Mouse (Mus musculus) left cerebral cortex, postnatal 25 days (tissue): ENCODE data around the gene Tvp23b. TPM values are rescaled to one million over a fixed set of nuclear protein-coding genes. Genes with fewer than 3 reads are reported as not detected.
A peak's percentile ranks its signal among the peaks of the same experiment; 100 is the strongest.

Experiments used
- DNase-seq, 2 experiments: peaks; one replicate each; pipeline ENCODE4 v3.0.0; 2022; ENCODE audit warnings: low spot score in 2 of 2, mixed read lengths in 1 of 2
- intact Hi-C: fragments of 180-260 bp; cut with DNase I; formaldehyde crosslinking; loops from one replicate; pipeline ENCODE4 v1.15.1; 2025
- total RNA-seq, 2 experiments: library from RNA; stranded (reverse); gene quantifications; 2 replicates each; pipeline ENCODE4 v1.2.3; 2021

Gene Tvp23b
- total RNA-seq, 2 experiments from 2014 or later: 28.3 to 31.0 TPM

DNA sequence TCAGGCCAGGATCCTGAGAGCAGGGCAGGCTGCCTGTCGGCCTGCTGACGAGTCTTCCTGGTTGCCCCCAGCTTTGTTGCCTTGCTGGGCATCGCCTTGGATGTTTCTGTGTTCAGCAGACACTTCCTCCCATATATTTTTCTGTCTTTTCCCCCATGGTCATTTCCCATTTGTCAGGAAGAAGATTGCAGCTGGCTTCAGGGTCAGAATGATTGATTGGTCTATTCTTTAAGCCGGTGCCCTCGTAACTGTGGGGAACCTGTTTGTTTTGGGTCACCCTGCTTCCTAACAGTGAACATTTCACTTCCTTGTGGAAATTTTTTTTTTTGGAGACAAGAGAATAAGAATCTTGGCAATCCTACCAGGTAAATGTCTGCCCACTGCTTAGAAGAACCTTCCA is 6.1 kb downstream of the Tvp23b start:
- intact Hi-C loops: no loop called here
- DNase-seq: no peak

GRCm38 (mm10) chr11:62890796-62891195 is 11.5 kb downstream of the Tvp23b start:
- intact Hi-C loops: no loop called here

DNA sequence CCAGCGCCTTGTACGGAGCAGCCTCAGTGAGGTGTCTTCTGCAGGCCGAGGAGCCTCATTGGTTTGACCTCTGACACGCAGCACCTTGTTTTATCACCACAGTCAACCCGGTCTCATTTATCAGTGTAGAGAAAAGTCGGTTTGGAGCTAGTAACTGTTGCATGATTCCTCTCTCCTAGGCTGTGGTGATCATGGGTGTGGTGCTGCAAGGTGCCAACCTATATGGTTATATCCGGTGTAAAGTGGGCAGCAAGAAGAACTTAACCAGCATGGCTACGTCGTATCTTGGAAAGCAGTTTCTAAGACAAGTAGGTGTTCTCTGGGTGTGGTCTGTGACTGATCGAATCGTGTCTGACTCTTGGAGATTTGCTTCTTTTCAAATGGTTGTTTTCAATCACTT is 12.5 kb downstream of the Tvp23b start:
- no peak for DNase-seq
- intact Hi-C loops: no loop called here

More at GRCm38 (mm10) chr11:62890796-62891195, 11.5 kb downstream of the Tvp23b start:
- DNase-seq: no peak

GRCm38 (mm10) chr11:62901699-62902323 is 22.6 kb downstream of the Tvp23b start:
- peak; percentile 83 to 91 for DNase-seq
- intact Hi-C loops: loop anchor here (5.0 to 10.0 kb wide), 2 partner anchors 270 to 493 kb away; no protein-coding TSS in a partner anchor

GRCm38 (mm10) chr11:62903871-62904495 is 24.7 kb downstream of the Tvp23b start:
- intact Hi-C loops: loop anchor here (5.0 to 10.0 kb wide), 2 partner anchors 268 to 491 kb away; no protein-coding TSS in a partner anchor

DNA sequence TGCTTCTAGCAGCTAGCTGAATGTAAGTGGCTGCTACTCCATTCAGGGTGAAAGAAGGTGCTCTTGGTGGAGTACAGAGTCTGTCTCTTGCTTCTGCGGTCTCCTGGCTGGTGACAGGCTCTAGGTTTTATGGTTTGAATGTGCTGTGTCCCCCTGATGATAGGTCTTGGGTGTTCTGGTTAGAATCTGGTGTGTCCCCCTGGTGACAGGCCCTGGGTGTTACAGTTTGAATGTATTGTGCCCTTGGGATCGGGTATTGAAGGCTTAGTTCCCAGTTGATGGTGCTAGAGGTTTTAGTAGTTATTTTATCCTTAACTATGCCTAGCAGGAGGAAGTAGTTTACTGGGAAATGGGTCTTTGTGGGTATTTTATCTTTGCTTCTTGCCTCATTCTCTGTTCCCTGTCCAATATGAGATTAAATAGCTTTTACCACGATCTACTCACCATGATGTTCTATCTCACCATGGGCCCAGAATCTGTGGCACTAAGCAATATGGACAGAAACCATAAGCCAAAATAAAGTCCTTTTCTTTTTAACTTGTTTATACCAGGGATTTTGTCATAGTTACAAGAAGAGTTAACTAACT is 30.6 kb downstream of the Tvp23b start:
- intact Hi-C loops: loop anchor here (10.0 kb wide), 1 partner anchor 485 kb away; no protein-coding TSS in a partner anchor
- no peak for DNase-seq

More at GRCm38 (mm10) chr11:62903871-62904495, 24.7 kb downstream of the Tvp23b start:
- no peak for DNase-seq

GRCm38 (mm10) chr11:62911362-62911761 is 32.1 kb downstream of the Tvp23b start:
- intact Hi-C loops: no loop called here
- DNase-seq: peak; percentile 14 to 67

DNA sequence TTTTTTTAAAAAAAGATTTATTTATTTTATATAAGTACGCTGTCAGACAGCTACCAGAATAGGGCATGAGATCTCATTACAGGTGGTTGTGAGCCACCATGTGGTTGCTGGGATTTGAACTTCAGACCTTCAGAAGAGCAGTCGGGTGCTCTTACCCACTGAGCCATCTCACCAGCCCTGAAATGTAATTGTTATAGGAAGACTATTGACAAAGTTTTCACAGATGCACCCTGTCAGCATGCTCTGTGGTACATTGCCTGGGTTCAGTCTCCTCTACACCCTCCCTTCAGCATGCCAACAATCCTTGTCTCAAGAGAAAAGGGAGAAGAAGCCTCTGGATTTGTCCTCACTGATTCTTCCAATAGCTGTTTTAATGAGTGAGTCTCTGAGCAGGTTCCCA is 33.9 kb downstream of the Tvp23b start:
- DNase-seq: no peak
- intact Hi-C loops: no loop called here

DNA sequence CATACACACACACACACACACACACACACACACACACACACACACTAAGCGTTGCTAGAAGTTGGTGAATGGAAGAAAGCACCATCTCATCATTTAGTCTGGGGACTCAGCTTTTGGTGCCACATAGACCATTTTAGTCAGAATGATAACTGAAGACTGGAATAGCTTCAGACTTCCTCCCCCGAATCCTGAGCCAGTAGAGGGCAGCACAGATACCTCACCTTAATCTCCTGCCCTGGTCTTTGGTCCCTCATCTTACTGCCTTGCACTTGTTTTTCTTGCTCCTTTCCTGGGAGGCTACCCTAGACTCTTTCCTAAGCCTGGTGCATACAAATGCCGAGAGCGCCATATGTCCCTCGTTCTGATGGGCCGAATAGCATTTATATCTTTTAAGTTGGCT is 35.3 kb downstream of the Tvp23b start:
- intact Hi-C loops: no loop called here
- DNase-seq: peak in 1 of 2 experiments; percentile 25

DNA sequence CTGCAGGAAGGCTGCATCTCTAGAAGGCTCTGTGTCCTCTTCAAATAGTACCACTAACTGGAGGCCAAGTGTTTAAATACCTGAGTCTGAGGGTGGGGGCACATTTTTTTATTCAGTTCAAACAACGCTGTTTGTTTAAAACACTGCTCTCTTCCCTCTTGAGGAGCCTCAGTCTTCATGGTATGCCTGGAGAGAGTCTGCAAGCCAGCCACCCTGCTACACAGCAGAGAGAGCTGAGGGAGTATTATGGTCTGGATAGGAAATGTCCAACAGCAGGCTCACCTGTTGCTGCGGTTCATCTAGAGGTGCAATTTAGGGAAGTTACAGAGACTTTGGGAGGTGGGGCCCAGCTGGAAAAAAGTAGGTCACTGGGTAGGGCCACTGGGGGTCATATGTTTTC is 36.2 kb downstream of the Tvp23b start:
- DNase-seq: no peak
- intact Hi-C loops: no loop called here

DNA sequence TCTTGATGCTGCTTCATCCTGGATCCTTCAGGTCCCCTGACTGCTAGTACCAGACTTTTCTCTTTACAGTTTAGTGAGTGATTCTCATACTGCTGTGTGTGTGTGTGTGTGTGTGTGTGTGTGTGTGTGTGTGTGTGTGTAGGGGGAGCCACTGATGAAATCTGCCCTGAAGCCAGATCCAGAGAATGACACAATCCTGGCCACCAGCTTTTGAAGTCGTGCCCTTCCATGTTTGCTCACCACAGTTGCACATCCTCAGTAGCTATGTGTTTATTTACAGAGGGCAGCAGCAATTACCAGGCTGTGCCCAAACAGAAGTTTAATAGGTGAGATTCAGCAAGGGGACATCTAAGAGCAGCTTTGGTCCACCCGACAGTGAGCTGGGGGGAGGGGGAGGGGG is 37.5 kb downstream of the Tvp23b start:
- no peak for DNase-seq
- intact Hi-C loops: no loop called here

DNA sequence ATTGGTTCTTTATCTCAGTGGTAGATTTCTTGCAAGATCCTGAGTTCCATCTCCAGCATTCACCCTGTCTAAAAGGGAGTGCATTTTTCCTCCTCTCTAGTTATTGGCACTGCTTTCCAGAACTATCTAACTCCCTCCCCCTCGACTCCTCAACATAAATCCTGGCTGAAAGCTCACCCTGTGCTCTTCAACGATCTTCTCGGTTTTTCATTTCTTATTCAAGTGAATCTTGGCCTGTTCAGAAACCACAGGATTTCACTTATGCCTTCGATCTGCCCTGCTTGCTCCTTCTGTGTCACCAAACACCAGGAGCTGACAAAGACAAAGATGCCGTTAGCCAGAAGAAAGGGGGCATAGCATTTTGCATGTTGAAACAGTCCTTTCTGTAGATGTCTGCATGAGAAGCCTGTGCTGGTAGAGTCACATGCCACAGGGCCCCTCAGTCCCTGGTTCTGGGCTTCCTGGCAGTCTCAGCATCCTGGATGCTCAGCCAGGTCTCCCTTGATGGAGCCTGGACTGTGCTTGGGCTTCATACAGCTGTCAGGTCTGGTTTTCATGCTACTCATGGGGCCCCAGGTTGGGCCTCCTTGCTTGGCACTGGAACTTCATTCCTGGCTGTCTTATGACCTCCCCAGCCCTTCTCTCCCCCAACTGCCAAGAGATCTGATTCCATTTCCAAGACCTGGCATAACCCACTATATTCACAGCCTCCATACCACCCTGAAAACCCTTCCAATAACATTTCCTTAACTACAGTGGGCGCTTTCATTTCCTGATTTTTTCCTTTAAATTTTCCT is 40.9 kb downstream of the Tvp23b start:
- peak in 1 of 2 experiments; percentile 9 for DNase-seq
- intact Hi-C loops: loop anchor here (5.0 kb wide), 1 partner anchor 252 kb away; no protein-coding TSS in a partner anchor

GRCm38 (mm10) chr11:62920743-62921050 is 41.4 kb downstream of the Tvp23b start:
- intact Hi-C loops: loop anchor here (1.0 to 5.0 kb wide), 2 partner anchors 215 to 252 kb away; no protein-coding TSS in a partner anchor
- DNase-seq: peak in 1 of 2 experiments; percentile 11

GRCm38 (mm10) chr11:62921052-62921977 is 42.1 kb downstream of the Tvp23b start:
- intact Hi-C loops: loop anchor here (1.0 to 5.0 kb wide), 2 partner anchors 214 to 251 kb away; no protein-coding TSS in a partner anchor
- DNase-seq: peak; percentile 91 to 97

GRCm38 (mm10) chr11:62924091-62924761 is 45.0 kb downstream of the Tvp23b start:
- no peak for DNase-seq
- intact Hi-C loops: loop anchor here (5.0 kb wide), 1 partner anchor 248 kb away; no protein-coding TSS in a partner anchor

- intact Hi-C loops: no loop called here
- DNase-seq: no peak
Measured at GRCm38 (mm10) chr11:62929799-62930198, 50.5 kb downstream of the Tvp23b start.

DNA sequence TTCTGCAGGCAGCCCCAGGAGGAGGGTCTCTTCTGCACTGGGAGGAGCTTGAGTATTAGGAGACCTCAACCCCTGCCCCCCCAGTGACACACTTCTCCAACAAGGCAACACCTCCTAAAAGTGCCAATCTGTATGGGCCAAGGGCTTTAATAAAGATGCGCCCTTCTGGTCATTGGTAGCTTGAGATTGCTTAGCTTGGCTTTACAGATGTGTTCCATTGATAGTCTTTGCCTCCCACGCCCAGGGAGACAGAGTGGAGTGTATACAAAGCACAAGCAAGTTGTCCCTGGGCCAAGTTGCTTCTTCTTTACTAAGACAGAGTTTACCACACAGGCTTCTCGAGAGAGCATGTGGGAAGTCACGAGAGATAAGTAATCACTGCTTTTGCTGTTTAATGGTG is 51.3 kb downstream of the Tvp23b start:
- intact Hi-C loops: no loop called here

DNA sequence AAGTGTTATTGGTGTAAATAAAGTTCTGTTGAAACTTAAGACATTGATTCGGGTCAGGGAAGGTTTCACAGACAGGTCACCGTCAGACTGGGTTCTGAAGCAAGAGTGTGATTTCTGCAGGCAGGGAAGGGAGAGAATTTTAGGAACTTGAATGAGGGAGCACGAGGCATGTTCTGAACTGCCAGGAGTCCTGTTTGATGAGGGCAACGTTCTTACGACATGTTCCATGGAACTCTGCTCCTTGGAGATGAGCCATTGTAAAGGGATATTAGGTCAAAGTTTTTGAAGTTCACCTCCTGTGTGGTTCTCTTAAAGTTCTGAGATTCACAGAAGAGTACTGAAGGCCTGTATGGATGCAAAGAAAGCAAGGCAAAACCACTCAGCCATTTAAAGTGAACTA is 51.9 kb downstream of the Tvp23b start:
- intact Hi-C loops: no loop called here
- DNase-seq: no peak

More for the DNA sequence above, 51.3 kb downstream of the Tvp23b start:
- DNase-seq: no peak
